Mouse (Mus musculus) gastrocnemius, postnatal 14 days (tissue): ENCODE data around the gene Olfr381. TPM values are rescaled to one million over a fixed set of nuclear protein-coding genes. Genes with fewer than 3 reads are reported as not detected.
"Not testable (repeated sequence)": the region's sequence is repeated elsewhere in the genome, so short reads cannot be mapped to it uniquely, and the experiment has no call there.

Experiments used
- DNase-seq: peaks from one replicate; pipeline ENCODE4 v3.0.0; 2021; ENCODE audit warnings: mixed read lengths
- intact Hi-C: fragments of 180-260 bp; cut with DNase I; formaldehyde crosslinking; loops from one replicate; pipeline ENCODE4 v1.15.1; 2025; ENCODE audit warnings: low total_unique reads
- long read RNA-seq, 2 experiments: library from polyadenylated mRNA; stranded (forward); transcript quantifications; one replicate each; pipeline ENCODE4 v2.0.0; 2021
- total RNA-seq, 2 experiments: library from RNA; stranded (reverse); gene quantifications; 2 replicates each; pipeline ENCODE4 v1.2.3; 2021

The Olfr381 gene
- not detected for total RNA-seq
- long read RNA-seq, experiment 1 = 0 reads
- long read RNA-seq, experiment 2 = 0 reads

DNA sequence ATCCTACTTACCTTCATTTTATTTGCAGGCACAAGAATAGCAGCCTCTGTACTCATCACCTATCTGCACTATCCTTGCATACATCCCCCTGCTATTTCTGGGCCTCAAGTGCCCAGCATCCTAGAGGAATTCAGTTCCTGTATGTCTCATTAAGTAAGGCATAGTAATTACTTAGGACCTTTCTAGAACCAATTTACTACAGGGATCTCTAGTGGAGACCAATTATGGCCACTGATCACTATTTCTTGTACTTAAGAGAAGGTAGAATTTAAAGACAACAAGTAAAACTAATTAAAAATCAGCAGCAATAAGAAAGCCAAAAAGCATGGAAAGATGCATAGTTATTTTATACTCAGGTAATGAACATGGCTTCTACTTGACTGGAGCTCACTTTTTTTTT, at the start of gene Olfr381:
TSS of gene Olfr381 (minus strand) at position 101 of the 400 bp plus-strand sequence.
- intact Hi-C loops = no loop called here
- DNase-seq = no peak

DNA sequence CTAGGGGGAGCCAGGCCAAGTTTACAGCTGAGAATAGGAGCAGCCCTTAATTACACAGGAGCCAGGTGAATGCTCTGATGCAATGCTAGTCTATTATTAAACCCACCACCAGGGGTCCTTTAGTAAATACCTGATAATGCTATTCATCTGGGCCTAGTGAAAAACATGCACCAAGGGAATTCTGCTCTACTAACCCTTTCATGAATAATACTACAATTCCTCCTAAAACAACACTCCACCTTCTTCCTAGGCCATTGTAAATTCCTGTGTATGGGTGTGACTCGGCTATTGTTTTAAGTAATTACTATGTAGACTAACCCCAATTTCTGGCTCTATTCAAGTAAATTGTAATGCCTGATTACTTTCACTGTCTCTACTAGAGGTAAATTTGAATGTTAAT, 37.6 kb upstream of the Olfr381 start:
- intact Hi-C loops, DNase-seq: not testable (repeated sequence)

DNA sequence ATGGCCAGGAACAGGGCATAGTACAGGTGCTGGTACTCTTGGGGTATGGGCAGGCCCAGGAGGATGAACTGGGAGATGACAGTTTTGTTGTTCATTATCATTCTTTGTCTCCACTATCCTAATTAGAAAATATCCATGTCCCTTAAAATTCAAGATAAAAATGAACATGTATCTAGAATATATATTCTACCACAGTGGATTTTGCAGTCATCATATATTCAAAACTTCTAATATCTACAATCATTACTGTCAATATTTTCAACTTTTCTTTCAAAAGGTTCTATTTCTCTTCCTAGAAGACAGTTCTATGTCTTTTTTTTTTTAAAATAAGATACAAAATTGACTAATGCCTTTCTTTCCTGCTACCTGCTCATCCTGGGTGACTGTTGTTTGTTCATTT, 25.7 kb upstream of the Olfr381 start, which contains the start of gene Olfr382:
TSS of gene Olfr382 (minus strand) at position 101 of the 400 bp plus-strand sequence.
- DNase-seq = no peak

DNA sequence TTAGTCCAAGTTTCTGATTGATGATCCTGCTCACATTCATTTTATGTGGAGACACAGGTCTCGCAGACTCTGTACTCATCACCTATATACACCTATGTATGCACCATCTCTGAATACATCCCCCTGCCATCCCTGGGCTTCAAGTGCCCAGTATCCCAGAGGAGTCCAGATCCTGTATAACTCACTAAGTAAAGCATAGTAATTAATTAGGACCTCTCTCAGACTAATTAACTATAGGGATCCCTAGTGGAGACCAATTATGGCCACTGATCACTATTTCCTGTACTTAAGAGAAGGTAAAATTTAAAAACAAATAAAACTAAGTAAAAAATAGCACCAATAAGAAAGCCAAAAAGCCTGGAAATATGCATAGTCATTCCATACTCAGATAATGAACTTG, 34.0 kb downstream of the Olfr381 start, which contains the start of gene Olfr380:
TSS of gene Olfr380 (minus strand) at position 101 of the 400 bp plus-strand sequence.
- intact Hi-C loops = no loop called here
- DNase-seq = no peak

More for the DNA sequence above, 25.7 kb upstream of the Olfr381 start, which contains the start of gene Olfr382:
- intact Hi-C loops = no loop called here

Other genes starting within 250 kb of the Olfr381 start
- gene Trpv3, start 224.2 kb downstream of the Olfr381 start, total RNA-seq = under 1 TPM; 0.04 to 0.06 TPM
- 1 to 10 TPM; 1.2 to 1.8 TPM for gene Aspa, start 162.0 kb downstream of the Olfr381 start, total RNA-seq
- not detected for gene Gm49340, start 161.9 kb downstream of the Olfr381 start, total RNA-seq
- not detected for gene Spata22, start 161.9 kb downstream of the Olfr381 start, total RNA-seq
- gene Olfr20, start 140.8 kb downstream of the Olfr381 start, total RNA-seq = not detected
- gene Olfr376, start 120.4 kb downstream of the Olfr381 start, total RNA-seq = not detected
- not detected for gene Olfr1, start 92.0 kb downstream of the Olfr381 start, total RNA-seq
- not detected for gene Olfr378, start 63.1 kb downstream of the Olfr381 start, total RNA-seq
- not detected for gene Olfr380, start 34.1 kb downstream of the Olfr381 start, total RNA-seq
- not detected for gene Olfr382, start 25.6 kb upstream of the Olfr381 start, total RNA-seq
- gene Olfr385, start 101.4 kb upstream of the Olfr381 start, total RNA-seq = not detected
- gene Olfr384, start 107.0 kb upstream of the Olfr381 start, total RNA-seq = not detected
- not detected for gene Zfp735, start 197.2 kb upstream of the Olfr381 start, total RNA-seq